Mouse (Mus musculus) yolk sac, embryonic 10.5 days (tissue): Measurements from ENCODE around the gene Cyb5r3.
"Not testable (repeated sequence)": the region's sequence is repeated elsewhere in the genome, so short reads cannot be mapped to it uniquely, and the experiment has no call there.

Source experiments
- DNase-seq: peaks from one replicate; pipeline ENCODE4 v3.0.0-alpha.2; 2017; ENCODE audit warnings: low spot score

Gene Cyb5r3

DNA sequence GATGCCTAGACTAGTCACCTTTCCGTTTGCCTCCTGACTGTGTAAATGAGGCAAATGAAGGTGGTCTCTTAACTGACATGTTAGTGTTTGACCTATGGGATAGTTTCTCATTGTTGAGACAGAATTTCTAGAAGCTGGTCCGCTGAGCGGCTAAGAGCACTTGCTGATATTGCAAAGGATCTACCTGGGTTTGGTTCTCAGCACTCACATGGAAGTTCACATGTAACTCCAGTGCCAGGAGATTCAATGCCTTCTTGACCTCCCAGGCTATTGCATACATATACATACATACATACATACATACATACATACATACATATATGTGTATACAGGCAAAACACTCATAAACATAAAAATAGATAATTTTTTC is 22.3 kb downstream of the Cyb5r3 start:
- DNase-seq = no peak

DNA sequence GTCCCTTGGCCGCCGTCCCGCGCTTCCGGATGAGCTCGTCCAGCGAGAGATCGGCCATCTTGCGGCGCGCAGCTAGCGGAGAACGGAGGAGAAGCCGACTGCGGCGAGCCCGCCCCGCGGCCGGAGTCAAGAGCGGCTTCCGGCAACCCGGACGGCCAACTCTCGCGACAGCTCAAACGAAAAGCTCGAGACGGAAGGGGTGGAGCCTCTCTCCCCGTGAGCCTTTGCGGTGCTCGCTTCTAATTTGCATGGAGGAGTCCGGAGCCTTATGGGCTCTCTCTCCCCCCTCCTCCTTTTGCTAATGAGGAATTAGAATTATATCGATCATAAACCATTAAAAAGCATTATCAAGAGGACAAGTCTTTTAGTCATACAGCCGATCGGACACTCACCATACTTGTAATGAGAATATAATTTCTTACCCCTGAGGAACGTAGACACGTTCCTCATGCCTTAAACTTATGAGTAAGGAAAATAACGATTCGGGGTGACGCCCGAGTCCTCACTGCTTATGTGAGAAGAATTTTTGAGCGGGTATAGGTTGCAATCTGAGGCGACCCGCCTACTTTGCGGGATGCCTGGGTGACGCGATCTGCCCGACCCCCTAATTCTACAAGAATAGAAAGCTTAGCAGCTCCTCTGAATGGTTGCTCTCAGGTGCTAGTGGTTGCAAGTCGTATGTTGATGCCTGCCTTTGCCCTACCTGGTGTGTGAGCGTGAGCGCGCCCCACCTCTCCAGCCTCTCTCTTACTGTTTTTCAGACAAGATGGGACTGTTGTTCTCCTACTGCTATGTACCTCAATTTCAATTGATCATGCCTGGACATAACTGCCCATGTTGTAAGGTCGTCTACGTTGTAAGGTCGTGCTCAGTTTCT is 23.0 kb downstream of the Cyb5r3 start, which contains the start of gene Poldip3:
TSS of gene Poldip3 (minus strand) at position 189 of the 877 bp plus-strand sequence.
- peak; percentile 97 for DNase-seq

DNA sequence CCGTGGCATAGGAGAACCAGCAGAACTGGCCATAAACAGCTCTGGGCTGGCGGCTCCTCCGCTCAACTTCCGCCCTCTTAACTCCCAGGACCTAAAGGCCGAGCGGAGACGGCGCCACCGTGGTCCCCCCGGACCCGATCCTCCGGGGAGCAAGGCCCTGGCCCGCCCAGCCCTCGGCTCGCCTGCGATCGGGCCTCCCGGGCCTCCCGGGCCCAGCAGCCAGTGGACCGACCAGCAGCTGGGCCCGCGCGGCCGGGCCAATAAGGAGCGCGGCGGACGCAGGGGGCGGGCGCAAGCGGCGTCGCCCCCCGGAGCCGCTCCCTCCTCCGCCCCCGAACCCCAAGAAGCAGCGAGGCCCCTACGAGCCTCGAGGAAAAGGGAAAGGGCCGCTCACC is 23.6 kb downstream of the Cyb5r3 start:
- no peak for DNase-seq

DNA sequence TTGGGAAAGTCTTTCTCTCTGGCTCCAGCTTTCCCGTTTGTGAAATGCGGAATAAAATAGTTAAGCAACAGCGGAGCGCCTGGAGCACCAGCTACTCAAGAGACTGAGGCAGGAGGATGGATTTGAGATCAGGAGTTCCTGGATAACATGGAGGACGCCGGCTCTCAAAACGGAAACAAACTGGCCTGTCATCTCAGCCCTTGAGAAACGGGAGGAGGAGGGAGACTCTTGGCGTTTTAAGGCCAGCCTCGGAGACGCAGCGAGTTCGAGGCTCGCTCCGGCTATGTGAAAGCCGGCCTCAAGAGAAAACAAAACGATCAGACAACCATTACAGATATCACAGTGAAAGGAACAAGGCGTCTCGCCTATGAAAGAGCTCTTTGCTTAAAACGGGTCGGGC is 24.0 kb downstream of the Cyb5r3 start:
- DNase-seq = no peak

DNA sequence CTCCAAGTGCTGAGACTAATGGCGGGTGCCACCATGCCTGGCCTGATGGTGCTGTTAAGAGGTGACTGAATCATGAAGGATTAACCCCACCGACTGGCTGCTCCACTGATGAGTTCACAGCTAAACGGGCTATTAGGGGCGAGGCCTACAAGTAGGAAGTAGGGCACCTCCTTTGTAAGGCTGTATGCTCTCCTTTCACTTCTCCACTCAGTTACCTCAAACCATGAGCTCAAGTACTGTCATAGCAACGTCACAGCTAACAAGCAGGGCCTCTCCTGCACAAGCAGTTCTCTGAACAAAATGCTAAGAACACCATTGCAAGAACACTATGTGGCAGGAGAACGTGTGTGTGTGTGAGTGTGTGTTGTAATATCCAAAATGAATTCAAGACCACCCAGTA is 26.9 kb downstream of the Cyb5r3 start:
- DNase-seq = no peak

DNA sequence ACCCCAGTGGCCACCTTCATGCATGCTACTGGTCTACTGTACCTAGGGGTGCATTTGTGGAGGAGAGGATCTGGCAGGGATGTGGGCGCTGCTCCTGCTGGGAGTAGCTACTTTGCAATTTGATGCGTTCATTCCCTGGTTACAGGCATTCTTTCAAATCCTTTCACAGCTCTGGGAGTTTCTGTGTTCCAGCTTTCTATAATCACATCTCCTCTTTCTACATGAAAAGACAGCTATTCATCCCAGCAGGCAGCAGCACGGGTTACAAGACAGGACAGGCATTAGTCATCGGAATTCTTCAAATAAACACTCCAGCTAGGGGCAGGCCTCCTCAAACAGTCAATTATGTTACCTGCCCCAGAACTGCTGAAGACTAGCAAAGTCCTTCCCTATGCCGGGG is 29.5 kb downstream of the Cyb5r3 start:
- peak; percentile 38 for DNase-seq

DNA sequence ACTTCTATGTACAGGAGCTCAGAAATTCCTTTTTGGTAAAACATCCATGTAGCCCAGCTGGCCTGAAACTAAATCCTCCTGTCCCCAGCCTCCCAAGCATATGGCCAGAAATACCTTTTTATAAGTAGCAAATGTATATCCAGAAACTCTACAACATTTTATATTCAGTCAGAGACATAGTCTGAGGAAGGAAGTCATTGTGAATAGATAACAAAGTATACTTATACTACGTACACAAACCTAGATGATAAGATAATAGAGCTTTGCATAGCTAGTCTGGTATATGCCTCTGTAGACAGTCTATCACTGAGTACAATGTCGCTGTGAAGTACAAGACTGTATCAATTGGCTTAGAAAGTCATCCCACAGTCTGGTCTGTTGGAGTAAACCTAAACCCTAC is 36.7 kb downstream of the Cyb5r3 start:
- no peak for DNase-seq

DNA sequence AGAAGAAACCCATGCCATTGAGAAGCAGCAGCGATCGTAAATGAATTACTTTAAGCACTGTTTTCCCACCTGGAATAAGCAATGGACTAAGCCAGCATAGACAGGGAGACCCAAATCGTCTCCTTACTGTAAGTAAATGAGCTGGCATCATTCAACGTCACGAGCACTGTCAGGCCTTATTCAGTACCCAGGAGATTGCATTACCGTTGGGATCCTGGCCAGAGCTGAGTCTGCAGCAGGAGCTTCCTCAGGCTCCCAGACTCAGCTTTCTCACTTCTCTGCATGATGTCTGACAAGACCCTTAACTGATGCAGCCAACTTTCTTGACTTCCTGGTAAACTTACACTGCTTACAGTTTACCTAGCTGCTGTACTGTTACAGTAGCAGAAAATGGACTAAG is 37.7 kb downstream of the Cyb5r3 start:
- no peak for DNase-seq

DNA sequence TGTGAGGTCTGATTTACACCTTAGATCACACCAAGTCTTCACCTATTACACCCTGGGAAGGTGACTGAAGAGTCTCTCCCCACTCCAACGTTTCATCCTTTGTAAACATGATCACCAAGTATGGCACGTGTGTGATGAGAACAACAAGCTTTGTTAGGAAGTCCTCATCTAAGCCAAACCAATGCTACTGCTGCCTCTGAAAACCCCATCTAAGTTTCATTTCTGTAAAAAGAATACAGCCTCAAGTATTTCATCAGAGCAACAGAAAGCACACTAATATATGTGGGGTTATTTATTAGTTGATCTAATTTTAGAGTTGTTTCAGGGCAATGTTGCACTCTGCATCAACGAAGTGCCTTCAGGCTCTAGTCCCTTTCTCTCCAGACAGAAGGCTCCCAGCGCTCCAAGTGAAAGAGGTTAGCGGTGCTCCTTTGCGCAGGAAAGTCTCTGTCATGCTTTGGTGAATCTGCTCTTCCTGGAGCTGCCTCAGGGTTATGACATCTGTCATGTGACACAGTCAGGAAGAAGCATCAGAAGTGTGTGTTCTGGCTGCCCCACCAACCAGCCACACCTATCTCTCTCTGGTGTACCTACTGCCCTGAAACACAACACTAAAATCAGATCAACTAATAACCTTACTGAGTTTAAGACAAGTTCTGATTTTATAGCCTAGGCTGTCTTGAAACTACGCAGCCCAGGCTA is 42.7 kb downstream of the Cyb5r3 start:
- DNase-seq = no peak

DNA sequence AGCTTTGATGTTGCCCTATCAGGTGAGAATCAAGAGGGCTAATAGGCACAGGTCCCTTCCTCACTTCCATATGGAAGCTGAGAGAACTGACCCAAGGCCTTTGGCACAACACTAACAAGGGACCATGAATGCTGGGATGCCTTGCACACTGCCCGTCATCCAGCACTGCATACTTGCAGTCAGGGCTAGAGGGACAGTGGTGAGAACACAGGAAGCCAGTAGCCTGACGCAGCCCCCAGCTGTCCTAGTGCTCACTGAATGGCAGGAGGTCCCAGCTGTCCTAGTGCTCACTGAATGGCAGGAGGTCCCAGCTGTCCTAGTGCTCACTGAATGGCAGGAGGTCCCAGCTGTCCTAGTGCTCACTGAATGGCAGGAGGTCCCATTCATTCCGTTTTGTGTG is 45.4 kb downstream of the Cyb5r3 start:
- DNase-seq = not testable (repeated sequence)

DNA sequence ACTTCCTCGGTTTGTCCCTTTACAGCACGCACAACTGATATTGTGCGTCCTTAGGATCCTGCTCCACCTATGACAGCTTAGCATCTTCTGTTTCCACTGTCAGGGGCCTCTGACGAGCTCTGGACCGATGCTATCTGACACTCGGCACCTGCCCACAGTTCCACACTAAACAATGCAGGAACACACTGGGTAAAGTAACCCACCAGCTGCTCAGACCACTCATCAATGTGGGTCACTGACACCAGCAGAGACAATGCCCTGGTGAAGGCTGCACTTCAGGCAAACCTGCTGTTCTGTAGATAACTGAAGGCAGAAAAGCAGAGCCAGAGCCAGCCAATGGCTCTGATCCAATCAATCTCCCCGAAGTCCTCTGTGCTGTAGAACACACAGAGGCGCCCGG is 45.8 kb downstream of the Cyb5r3 start:
- DNase-seq = no peak

DNA sequence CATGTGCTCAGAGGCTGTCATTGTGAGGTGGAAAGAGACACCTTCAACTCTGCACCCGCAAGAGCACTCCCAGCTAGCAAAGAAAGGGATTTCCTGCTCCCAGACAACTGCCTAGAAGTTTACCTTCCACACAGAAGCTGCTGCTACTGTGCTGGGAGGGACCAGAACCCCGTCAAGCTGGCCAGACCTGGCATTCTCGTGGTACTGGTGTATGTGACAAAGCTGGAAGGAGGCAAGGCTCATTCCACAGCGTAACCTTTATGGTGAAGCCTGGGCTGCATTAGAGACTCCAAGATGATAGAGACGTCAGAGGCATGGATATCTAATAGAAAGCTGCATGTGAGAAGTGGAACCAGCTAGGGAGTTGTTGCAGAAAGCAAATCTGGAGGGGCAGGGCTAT is 47.8 kb downstream of the Cyb5r3 start:
- DNase-seq = no peak

DNA sequence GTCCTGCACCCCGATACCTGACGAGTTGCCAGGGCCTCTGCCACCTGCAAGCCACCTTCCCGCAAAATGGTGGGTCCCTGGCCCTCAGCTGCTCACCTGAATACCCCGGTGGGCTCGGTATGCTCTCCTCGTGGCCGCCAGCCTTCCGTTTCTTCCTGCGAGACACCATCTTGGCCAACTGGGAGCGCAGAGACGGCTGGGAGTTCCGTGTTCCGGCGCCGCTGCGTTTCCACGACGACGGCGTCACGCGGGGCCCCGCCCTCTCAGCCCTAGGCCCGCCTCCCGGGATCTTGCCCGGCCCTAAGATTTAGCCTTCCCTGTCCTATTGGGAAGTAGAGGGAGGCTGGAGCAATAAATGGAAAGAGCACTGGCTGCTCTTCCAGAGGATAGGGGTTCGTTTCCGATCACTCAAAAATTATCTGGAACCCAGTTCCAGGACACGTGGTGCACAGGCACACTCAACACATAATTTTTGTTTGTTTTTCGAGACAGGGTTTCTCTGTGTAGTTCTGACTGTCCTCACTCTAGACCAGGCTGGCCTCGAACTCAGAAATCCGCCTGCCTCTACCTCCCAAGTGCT is 49.7 kb downstream of the Cyb5r3 start, which contains the start of gene Rrp7a:
TSS of gene Rrp7a (minus strand) at position 236 of the 580 bp plus-strand sequence.
- DNase-seq = peak; percentile 91

DNA sequence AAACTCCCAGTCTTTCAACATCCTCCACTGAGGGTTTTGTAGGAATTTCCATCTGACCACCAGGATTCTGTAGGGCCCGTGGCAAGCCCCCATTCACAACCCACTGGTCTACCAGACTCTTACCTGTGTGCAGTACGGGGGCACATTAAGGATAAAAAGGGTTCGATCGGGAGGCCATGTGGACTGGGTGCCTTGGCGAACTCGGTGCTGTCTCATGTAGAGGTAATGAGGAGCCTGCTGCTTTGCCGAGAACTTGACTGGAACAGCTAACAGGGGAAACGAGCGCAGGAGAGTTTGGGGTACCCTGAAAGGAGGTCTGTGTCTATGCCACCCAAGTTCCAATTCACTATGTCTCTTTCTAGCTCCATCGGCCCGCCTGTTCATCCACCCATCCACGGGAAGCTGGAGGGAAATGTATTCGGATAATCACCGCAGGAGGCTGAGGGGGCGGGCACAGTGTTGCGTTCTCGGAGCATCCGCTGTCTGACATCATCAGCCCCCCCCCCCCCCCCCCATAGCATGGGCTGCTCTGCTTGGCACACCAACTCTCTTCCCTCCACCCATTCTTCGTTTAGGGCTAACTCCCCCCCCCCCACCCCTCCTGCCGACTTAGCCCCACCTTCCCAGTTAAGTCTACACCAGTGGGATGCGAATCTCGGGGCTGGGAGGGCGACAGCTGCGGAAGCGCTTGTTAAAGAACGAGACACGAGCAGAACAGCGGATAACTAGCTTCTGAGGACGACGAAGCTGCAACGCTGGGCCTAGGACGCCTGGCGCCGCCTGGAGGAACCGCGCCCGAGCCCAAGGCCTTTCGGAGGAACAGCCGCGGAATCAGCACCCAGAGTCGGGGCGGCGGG is 50.5 kb downstream of the Cyb5r3 start:
- peak; percentile 61 for DNase-seq

DNA sequence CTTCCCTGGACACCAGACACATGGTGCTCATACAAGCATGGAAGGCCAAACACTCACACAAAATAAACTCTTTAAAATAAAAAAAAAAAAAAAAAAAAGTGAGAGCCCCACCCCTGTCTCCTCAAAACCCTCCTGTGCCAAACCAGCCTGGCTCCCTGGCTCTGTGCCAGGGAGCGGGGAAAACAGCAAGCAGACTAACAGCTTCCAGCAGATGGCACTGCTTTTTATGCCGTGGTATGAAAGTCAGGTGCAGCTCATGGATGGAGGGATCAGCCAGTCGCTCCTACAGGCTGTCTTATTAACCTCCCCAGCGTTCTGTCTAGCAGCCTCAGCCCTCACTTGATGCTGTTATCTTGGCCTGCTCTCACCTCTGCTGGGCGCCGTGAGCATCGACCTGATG is 54.0 kb downstream of the Cyb5r3 start:
- DNase-seq = no peak

DNA sequence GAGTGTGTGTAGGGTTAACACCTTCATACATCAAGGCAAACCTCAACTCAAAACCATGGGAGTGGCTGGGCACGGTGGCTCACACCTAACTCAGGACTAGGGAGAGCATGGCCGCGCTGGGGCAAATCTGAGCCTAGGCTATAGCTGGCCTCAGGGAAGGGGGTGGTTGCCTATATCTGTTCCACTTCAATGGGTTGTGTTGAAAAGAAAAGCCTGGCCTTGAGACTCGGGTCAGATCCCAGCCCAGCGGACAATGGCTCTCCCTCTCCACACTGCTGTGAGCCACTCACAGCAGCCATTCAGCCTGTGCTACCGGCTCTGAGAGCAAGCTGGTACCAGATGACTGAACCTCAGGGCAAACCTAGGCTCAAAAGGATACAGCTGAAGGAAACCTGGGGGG is 57.3 kb downstream of the Cyb5r3 start:
- no peak for DNase-seq

DNA sequence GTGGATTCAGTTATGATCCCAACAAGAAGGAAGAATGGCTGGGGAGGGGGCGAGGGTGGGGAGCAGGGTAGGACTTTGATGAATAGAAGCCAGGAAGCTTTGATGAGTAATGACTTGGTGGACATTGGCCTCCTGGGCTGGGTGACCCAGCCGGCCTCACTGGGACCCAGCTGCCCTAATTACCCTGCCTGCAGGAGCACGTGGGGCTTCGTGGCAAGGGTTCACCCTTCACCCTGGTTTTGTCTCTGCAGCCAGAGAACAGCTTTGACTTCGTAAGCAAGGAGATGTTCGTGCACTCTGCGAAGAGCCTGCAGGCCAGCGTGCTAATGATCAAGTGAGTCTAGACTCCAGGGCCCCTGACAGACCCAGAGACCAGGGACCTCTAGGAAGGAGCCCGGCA is 58.3 kb downstream of the Cyb5r3 start:
- DNase-seq = no peak

DNA sequence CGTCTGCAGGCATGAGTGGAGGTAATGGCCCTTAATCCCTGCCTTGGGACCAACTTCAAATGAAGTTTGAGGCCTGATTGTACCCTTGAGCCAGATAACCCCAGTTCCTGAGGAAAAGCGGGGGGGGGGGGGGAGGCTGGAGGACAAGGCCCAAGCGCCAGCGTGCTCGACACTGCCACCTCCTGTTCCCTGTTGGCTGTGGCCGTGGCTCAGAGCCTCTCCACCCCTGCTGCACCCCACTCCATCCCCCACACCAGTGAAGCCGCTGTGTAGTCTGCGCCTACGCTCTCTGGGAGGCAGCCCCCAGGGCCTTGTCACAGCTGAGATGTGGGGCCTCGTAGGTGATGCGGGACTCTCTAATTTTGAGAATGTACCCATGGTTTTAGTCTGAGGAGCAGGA is 59.5 kb downstream of the Cyb5r3 start:
- DNase-seq = no peak

DNA sequence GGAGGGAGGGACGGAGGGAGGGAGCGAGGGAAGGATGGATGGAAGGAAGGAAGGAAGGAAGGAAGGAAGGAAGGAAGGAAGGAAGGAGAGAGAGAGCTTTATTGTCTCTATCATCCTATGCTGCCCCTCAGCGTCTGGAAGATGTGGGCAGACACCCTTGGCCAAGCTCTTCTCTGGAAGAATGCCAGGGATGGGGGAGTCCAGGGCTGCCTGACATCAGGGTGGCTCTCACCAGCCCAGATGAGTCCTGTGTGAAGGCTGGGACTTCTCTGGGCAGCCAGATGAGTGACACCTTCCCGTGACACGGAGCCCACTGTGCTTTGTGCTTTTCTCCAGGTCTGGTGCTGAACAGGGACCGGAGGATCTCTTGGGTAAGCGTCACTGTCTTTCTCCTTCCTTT is 60.5 kb downstream of the Cyb5r3 start:
- no peak for DNase-seq

DNA sequence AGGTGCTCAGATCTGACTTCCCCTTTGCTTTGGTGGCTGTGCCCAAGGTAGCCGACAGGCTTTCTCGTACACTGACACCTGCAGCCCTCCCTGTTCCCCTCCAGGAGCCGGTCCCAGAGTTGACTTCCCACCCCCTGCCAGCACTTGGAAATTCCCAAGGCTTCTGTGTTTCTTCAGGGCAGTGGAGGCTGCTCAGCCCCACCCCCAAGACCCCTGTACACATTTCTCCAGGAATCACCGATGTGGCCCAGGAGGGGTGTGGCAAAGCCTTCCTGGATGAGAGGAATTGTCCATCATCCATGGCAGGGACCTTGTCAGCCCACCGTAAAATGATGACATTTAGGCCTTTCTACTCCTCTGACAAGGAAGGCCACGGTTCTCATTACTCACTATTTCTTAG is 61.1 kb downstream of the Cyb5r3 start:
- no peak for DNase-seq

DNA sequence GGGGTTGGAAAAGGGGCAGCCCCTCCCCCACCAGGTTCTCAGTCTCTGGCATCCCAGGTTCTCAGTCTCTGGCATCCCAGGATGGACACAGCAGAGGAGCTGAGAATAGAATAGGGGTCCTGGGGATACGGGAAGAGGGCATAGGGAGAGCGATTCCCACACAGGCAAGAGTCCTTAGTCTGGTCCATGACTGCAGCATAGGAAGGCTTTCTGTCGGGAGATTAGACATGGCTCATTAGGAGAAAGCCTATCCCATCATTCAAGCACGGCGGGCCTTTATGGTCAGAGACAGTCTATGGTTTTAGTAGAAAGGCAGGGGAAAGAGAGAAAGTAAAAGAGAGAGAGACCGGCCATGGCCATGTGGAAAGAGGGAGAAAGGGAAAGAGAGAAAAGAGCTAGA is 64.6 kb downstream of the Cyb5r3 start:
- no peak for DNase-seq

DNA sequence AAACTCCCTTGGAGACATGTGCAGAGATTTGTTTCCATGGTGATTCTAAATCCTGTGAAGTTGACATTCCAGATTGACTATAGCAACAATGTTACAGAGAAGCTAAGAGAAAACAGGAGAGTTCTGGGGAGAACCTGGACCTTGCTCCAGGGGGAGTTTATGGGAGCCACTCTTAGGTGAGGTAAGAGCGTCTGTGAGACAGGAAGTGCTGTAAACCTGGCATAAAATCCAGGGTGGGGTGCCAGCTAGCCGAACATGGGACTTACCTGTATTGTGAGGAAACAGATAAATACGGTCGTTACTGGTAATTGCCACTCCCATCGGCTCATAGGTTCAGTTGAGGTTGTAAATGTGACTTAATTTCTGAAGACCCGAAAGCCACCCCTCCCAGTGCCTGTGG is 66.0 kb downstream of the Cyb5r3 start:
- DNase-seq = no peak
